Mouse (Mus musculus): Measurements from ENCODE around the gene Rab5b.
"Not testable (repeated sequence)": the region's sequence is repeated elsewhere in the genome, so short reads cannot be mapped to it uniquely, and the experiment has no call there.

The Rab5b gene

DNA sequence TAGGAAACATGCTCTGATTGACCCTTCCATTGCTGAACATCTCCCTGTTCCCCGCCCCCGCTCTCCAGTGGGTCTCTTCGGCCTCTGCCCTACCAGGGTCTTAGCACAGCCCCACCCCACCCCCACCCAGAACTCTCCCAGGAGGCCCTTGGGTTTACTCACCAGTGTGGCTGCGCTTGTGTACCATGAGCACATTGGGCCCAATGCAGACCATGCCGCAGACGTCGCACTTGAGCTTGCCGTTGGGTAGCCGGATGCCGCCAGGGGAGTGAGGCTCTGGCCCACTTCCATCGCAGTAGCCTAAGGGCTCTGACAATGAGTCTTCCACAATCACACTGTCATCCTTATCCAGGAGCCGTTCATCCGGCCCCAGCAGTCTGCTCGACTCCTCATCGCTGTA, 55.2 kb downstream of the Rab5b start:
- no peak for DNase-seq

DNA sequence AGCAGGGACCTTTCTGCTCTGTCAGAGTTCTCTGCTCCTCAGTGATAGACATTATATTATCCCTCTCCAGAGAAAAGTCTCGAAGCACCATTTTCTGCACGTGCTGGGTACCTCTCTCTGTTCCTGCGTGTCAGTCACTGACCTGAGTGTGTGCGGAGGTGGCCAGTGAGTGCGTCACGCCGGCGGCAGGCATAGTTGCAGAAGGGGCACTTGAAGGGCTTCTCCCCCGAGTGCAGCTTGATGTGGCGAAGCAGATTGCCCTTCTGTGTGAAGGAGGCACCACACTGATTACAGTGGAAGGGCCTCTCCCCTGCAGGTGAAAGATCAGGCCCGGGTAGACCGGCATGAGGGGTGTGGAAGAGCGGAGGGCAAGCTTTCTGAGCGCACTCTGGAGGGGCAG, 56.1 kb downstream of the Rab5b start:
- no peak for DNase-seq

DNA sequence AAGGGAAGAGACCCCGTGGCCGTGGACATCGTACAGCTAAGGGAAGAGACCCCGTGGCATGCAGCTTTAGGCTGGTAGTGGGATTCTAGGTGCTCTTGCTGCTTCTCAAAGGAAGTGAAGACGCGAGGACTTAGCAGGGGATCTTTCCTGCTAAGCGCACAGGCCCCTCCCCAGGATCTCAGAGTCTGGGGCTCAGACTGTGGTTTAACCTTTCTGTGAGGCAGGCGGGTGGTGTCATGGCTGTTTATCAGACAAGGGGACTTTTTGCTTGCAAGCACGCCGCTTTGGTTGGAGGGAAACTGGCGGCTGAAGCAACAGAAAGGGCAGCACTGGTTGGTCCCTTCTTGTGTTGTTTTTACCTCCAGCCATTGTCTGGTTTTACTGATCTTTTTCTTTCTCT, 59.1 kb downstream of the Rab5b start:
- DNase-seq, result no peak

DNA sequence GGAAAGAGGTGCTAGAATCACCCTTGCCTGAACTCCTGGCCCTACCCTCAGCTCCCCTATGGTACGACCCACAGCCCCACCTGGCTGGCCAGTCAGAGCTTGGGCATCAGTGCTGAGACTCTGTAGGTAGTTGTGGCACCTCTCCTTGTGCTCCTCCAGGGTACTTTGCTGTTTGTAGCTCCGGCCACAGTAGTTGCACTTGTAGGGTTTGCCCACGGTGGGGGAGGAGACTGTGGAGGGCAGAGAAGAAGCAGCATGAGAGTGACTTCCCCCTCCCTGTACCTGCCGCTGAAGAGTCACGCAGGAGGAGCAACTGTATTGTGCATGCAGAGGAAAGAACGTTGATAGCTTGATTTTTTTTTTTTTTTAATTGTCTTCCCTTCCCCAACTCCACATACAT, 59.5 kb downstream of the Rab5b start:
- no peak for DNase-seq

DNA sequence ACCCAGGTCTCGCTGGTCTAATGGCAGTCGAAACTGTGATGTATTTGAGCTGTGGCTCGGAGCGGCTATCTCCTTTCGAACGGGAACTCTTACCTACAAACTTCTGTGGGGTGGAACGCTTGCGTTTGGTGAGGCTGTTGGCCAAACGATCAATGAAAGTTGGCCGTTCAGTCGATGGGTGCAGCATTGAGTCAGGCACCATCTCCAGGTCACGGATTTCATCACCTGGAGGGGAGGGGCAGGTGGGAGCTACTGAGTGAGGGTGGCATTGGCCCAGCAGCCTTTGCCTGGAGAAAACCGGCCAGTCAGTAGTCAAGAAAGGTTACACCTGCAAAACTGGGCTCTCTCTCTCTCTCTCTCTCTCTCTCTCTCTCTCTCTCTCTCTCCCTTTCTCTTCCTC, 60.4 kb downstream of the Rab5b start:
- DNase-seq, result no peak

DNA sequence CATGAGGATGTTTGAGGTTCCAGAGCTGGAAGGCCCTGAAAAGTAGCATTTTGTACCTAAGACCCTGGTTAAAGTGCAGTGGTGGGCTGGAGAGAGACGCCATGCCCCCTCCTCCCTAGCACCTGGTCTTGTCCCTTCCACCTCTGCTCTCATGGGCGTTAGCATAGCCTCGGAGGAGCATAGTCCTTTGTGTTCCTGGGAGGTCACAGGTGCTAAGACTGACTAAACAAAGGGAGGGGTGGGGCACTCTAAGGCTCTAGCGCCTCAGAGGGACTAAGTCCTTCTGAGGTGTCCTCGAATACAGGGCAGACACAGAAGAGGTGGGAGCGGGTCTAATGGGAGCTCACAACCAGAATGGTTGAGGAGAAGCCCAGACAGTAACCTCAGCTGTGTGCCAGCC, 64.5 kb downstream of the Rab5b start:
- DNase-seq, result no peak

DNA sequence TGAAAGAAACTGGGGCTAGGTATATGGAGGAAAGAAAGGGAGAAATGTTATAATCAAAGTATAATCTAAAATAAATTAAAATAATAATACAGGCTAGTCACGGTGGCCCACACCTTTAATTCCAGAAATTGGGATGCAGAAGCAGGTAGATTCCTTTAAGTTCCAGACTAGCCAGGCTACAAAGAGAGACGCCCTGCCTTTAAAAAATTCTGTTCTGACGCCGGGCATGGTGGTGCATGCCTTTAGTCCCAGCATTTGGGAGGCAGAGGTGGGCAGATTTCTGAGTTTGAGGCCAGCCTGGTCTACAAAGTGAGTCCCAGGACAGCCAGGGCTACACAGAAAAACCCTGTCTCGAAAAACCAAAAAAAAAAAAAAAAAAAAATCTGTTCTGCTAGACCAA, 65.8 kb downstream of the Rab5b start:
- not testable (repeated sequence) for DNase-seq

DNA sequence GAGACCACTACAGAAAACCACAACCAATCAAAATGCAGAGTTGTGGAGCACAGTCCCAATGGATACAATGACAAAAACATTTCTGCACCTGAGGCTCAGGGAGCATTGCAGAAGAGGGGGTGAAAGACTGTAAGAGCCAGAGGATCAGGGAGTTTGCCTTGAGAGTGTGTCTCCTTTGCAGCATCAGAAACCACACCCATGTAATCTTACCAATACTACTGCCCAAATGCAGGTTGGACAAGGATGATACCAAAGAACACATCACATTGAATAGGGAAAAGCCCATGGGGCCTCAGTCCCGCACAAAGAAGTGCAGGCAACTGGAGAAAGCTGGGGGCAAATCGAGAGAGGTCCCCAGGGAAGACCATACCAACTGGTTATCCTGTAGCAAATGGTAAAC, 66.3 kb downstream of the Rab5b start:
- no peak for DNase-seq

DNA sequence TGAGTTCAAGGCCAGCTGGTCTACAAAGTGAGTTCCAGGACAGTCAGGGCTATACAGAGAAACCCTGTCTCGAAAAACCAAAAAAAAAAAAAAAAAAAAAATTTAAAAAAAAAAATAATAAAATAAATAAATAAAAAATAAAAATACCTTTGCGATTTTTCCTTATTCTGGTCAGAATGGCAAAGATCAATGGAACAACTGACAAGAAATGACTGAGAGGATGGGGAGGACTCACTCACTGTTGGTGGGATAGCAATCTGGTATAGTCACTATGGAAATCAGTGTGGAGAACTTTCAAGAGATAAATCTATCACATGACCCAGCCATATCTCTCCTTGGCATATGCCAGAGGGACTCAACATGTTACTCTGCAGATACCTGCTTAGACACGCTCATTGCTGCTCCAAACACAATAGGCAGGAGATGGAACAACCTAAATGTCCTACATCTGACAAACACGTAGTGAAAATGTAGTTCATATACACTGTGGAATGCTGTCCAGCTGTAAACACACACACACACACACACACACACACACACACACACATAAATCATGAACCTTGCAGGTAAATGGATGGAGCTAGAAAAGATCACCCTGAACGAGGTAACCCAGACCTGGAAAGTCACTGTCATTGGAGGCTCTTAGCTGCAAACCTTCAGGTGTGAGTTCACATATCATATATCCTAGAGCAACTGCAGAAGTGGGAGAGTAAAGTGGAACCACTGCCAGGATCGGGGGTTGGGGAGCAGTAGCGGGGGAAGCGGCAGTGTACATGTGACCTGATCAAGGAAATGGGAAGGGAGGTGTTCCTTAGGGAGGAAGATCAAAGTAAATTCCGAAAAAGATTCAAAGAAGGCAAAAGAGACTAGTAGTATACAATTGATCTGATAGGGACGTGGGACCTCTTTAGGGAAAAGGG, 68.4 kb downstream of the Rab5b start:
- DNase-seq, result no peak

All from right cerebral cortex, postnatal 25 days (tissue).